Mouse (Mus musculus) olfactory bulb, adult 2 months (tissue): ENCODE measurements around the gene Sit1.

Experiments used
- CTCF ChIP-seq: fragments of 200-500 bp; IDR thresholded peaks from 2 replicates; pipeline ENCODE4 v1.5.1; 2012; ENCODE audit warnings: low read depth, mild to moderate bottlenecking, low read length, moderate library complexity; ENCODE audit not compliant: insufficient read depth
- POLR2A ChIP-seq: fragments of 200-500 bp; IDR thresholded peaks from 2 replicates; pipeline ENCODE4 v1.6.1; 2012; ENCODE audit warnings: mild to moderate bottlenecking, low read depth, low read length, moderate library complexity; ENCODE audit not compliant: insufficient read depth

DNA sequence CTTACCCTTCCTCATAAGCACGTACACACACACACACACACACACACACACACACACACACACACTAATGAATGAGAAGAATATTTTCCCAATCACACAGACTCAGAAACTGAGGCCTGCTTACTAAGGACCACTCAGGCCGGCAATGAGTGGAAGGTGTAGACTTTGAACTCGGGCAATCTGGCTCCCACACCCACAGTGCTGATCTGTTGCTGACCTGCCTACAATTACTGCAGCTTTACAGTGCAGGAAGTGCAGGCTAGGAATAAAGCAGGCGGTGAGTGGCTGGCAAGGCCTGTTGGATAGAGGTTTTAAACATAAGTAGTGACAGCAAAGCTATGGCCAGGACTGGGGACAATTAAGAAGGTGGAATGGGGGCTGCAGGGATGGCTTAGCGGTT is 2.5 kb downstream of the Sit1 start:
- TF ChIP-seq CTCF (no peak), POLR2A (no peak)
